ENCODE assay signal across 7 mouse cellular contexts in genomic region chr12:16800259-16800958, GRCm38 (mm10). TPM values are rescaled to one million over a fixed set of nuclear protein-coding genes. Genes with fewer than 3 reads are reported as not detected.
A peak's percentile ranks its signal among the peaks of the same experiment; 100 is the strongest.
DNase-seq lines count a peak whose midpoint lies in the region; ATAC-seq and TF ChIP-seq lines count a peak whose summit lies in the region.

Gene Greb1, minus strand, starts transcription at chr12:16800886.

- ATAC-seq in lung, embryonic 16.5 days (ENCODE audit: low read depth): peak; percentile 51
- ATAC-seq in heart, embryonic 16.5 days (replicated peaks; ENCODE audit: extremely low read depth, insufficient read depth, low FRiP score): peak; percentile 45; the same call in 1 of the 2 replicates
- peak; percentile 33 for ATAC-seq in liver, embryonic 14.5 days (ENCODE audit: insufficient read depth)
- peak; percentile 57 for ATAC-seq in stomach, postnatal 0 days (ENCODE audit: low FRiP score, low TSS enrichment)

- no peak for DNase-seq in lung, postnatal 25 days (ENCODE audit: low spot score)
- no peak for DNase-seq in liver, embryonic 14.5 days (ENCODE audit: low read depth in 3 of 3, low spot score in 3 of 3)
- DNase-seq in stomach, postnatal 0 days (ENCODE audit: low spot score): peak; percentile 33
- no peak for DNase-seq in cerebellum, adult 8-10 months

- peaks cover 8% of the 10 kb centered on the region for H3K4me1 ChIP-seq in lung, embryonic 16.5 days (replicated peaks; ENCODE audit: control insufficient read depth, insufficient read depth, low read length)
- peaks cover 2% of the 10 kb centered on the region; the same call in 1 of the 2 replicates for H3K4me1 ChIP-seq in cortical plate, adult 2 months (ENCODE audit: control insufficient read depth, insufficient read depth, low read length)
- peaks cover 2% of the 10 kb centered on the region for H3K4me1 ChIP-seq in heart, embryonic 16.5 days (ENCODE audit: control insufficient read depth, insufficient read depth, low read length)
- H3K4me1 ChIP-seq in liver, embryonic 14.5 days (replicated peaks; ENCODE audit: control insufficient read depth in 2 of 2, insufficient read depth in 2 of 2, low read length in 1 of 2): no peaks in the 10 kb centered on the region; a peak in 1 of 4 replicates
- H3K4me1 ChIP-seq in stomach, postnatal 0 days (replicated peaks; ENCODE audit: control insufficient read depth, insufficient read depth): no peaks in the 10 kb centered on the region

- H3K9ac ChIP-seq in lung, embryonic 16.5 days (ENCODE audit: low read length): peak within 1 kb of the TSS; percentile 70
- peak within 1 kb of the TSS; percentile 46 for H3K9ac ChIP-seq in heart, embryonic 16.5 days (ENCODE audit: low read length)
- no peak within 1 kb of the TSS for H3K9ac ChIP-seq in liver, embryonic 14.5 days (replicated peaks)
- peak within 1 kb of the TSS; percentile 48 for H3K9ac ChIP-seq in stomach, postnatal 0 days (ENCODE audit: low read length)

- no peaks in the 10 kb centered on the region for H3K9me3 ChIP-seq in lung, embryonic 16.5 days (ENCODE audit: control insufficient read depth, low read length)
- H3K9me3 ChIP-seq in heart, embryonic 16.5 days (replicated peaks; ENCODE audit: control insufficient read depth, low read length): no peaks in the 10 kb centered on the region
- H3K9me3 ChIP-seq in liver, embryonic 14.5 days (ENCODE audit: control insufficient read depth, low read length): no peaks in the 10 kb centered on the region
- no peaks in the 10 kb centered on the region for H3K9me3 ChIP-seq in stomach, postnatal 0 days (ENCODE audit: control insufficient read depth, low read length)

- no peak for TF ChIP-seq POLR2A in cortical plate, adult 2 months (IDR thresholded peaks at IDR 0.05; ENCODE audit: extremely low read depth, insufficient read depth, low read length)

- H3K36me3 ChIP-seq in lung, embryonic 16.5 days (ENCODE audit: control insufficient read depth, insufficient read depth, low read length): no peaks in the 10 kb centered on the region
- no peaks in the 10 kb centered on the region for H3K36me3 ChIP-seq in heart, embryonic 16.5 days (ENCODE audit: control insufficient read depth, insufficient read depth)
- H3K36me3 ChIP-seq in liver, embryonic 14.5 days (replicated peaks; ENCODE audit: control insufficient read depth, insufficient read depth, low read depth): no peaks in the 10 kb centered on the region
- H3K36me3 ChIP-seq in stomach, postnatal 0 days (ENCODE audit: control insufficient read depth, insufficient read depth, low read length): no peaks in the 10 kb centered on the region

- under 1% methylated on average over 51 of the region's 53 CpGs for WGBS in lung, embryonic 16.5 days
- WGBS in heart, embryonic 16.5 days: under 1% methylated on average over 46 of the region's 53 CpGs
- 2% methylated on average over 52 of the region's 53 CpGs for WGBS in liver, embryonic 14.5 days (ENCODE audit: insufficient replicate concordance)
- under 1% methylated on average over 51 of the region's 53 CpGs for WGBS in stomach, postnatal 0 days

- peak within 1 kb of the TSS; percentile 53 for H3K4me3 ChIP-seq in lung, embryonic 16.5 days (ENCODE audit: low read length)
- H3K4me3 ChIP-seq in cortical plate, adult 2 months (ENCODE audit: insufficient read depth, low read length): peak within 1 kb of the TSS; percentile 40
- peak within 1 kb of the TSS; percentile 62 for H3K4me3 ChIP-seq in heart, embryonic 16.5 days (ENCODE audit: low read length)
- peak within 1 kb of the TSS; percentile 45 to 54 for H3K4me3 ChIP-seq in liver, embryonic 14.5 days (ENCODE audit: insufficient read depth in 1 of 2, low read depth in 2 of 2, low read length in 2 of 2)
- peak within 1 kb of the TSS; percentile 48 for H3K4me3 ChIP-seq in stomach, postnatal 0 days (ENCODE audit: low read depth, low read length)

- TF ChIP-seq EP300 in liver, embryonic 14.5 days (IDR thresholded peaks at IDR 0.05; ENCODE audit: low read depth): no peak
- TF ChIP-seq EP300 in stomach, postnatal 0 days (optimal IDR thresholded peaks at IDR 0.05): no peak

- H3K27me3 ChIP-seq in lung, embryonic 16.5 days (ENCODE audit: control insufficient read depth, insufficient read depth, low read depth, low read length): no peaks in the 10 kb centered on the region; the same call in 1 of the 2 replicates
- peaks cover 12% of the 10 kb centered on the region; the same call in 1 of the 2 replicates for H3K27me3 ChIP-seq in heart, embryonic 16.5 days (ENCODE audit: control insufficient read depth, insufficient read depth, low read length)
- peaks cover 23% of the 10 kb centered on the region for H3K27me3 ChIP-seq in liver, embryonic 14.5 days (ENCODE audit: control insufficient read depth, insufficient read depth, low read length)
- H3K27me3 ChIP-seq in stomach, postnatal 0 days (ENCODE audit: control insufficient read depth, insufficient read depth, low read length): no peaks in the 10 kb centered on the region

- no peak within 1 kb of the TSS for H3K27ac ChIP-seq in lung, embryonic 16.5 days (ENCODE audit: low read length)
- no peak within 1 kb of the TSS for H3K27ac ChIP-seq in cortical plate, adult 2 months (ENCODE audit: insufficient read depth, low read length)
- H3K27ac ChIP-seq in heart, embryonic 16.5 days (ENCODE audit: low read length): no peak within 1 kb of the TSS
- H3K27ac ChIP-seq in liver, embryonic 14.5 days: no peak within 1 kb of the TSS
- no peak within 1 kb of the TSS for H3K27ac ChIP-seq in stomach, postnatal 0 days (replicated peaks)

- TF ChIP-seq CTCF in cortical plate, adult 2 months (IDR thresholded peaks at IDR 0.05; ENCODE audit: extremely low read depth, insufficient read depth, low read length): no peak
- no peak for TF ChIP-seq CTCF in liver, embryonic 14.5 days (IDR thresholded peaks at IDR 0.05; ENCODE audit: low read depth)
- no peak for TF ChIP-seq CTCF in stomach, postnatal 0 days (IDR thresholded peaks at IDR 0.05; ENCODE audit: low read depth)

- H3K4me2 ChIP-seq in lung, embryonic 16.5 days (ENCODE audit: low read depth, low read length): peak within 1 kb of the TSS; percentile 94
- H3K4me2 ChIP-seq in heart, embryonic 16.5 days (ENCODE audit: low read depth, low read length): peak within 1 kb of the TSS; percentile 97
- peak within 1 kb of the TSS; percentile 50 for H3K4me2 ChIP-seq in liver, embryonic 14.5 days (ENCODE audit: low read depth)
- H3K4me2 ChIP-seq in stomach, postnatal 0 days (replicated peaks; ENCODE audit: low read depth): peak within 1 kb of the TSS; percentile 92

RNA-seq across cellular contexts. Expression of gene Greb1, which starts in this region (rescaled TPM):
- polyA plus RNA-seq in lung, embryonic 16.5 days (2015; fragmentation: Nextera tagmentation; extraction: Ambion mirVana): 3.8 and 4.3 TPM in 2 replicates
- 0.48 and 0.49 TPM in 2 replicates for polyA plus RNA-seq in cortical plate, adult 2 months (2012; rRNA removed)
- 0.38 and 0.82 TPM in 2 replicates for polyA plus RNA-seq in heart, embryonic 16.5 days (2015; fragmentation: Nextera tagmentation; extraction: Ambion mirVana)
- polyA plus RNA-seq in liver, embryonic 14.5 days (2012; rRNA removed): 1.1 and 1.6 TPM in 2 replicates
- 0.41 and 0.96 TPM in 2 replicates for polyA plus RNA-seq in liver, embryonic 14.5 days (2014; fragmentation: Nextera tagmentation; extraction: Ambion mirVana)
- 0.16 and 0.24 TPM in 2 replicates for polyA plus RNA-seq in stomach, postnatal 0 days (2015; fragmentation: Nextera tagmentation; extraction: Ambion mirVana)

Comparison
In these comparisons a context has a peak if more than half of its experiments do, and no peak if none do; other contexts are left out.
1. Peak in ATAC-seq, H3K4me3 ChIP-seq, H3K9ac ChIP-seq and H3K4me2 ChIP-seq in heart, embryonic 16.5 days; RNA of the gene not detected or under 1 TPM.
2. Peak in DNase-seq, ATAC-seq, H3K4me3 ChIP-seq, H3K9ac ChIP-seq and H3K4me2 ChIP-seq in stomach, postnatal 0 days; RNA of the gene not detected or under 1 TPM.